Mouse (Mus musculus) myocyte (in vitro differentiated cells): ENCODE data around the gene Spryd3.

Source experiments
- CEBPB ChIP-seq: IDR thresholded peaks from 2 replicates; pipeline ENCODE4 v1.6.1; 2011; ENCODE audit warnings: mild to moderate bottlenecking, moderate library complexity; ENCODE audit not compliant: poor library complexity, insufficient read depth, severe bottlenecking
- E2F4 ChIP-seq: IDR thresholded peaks from one replicate; pipeline ENCODE4 v1.6.1; 2011; ENCODE audit warnings: mild to moderate bottlenecking, control low read depth, moderate library complexity; ENCODE audit not compliant: insufficient read depth
- MAX ChIP-seq: IDR thresholded peaks from one replicate; pipeline ENCODE4 v1.6.1; 2011; ENCODE audit warnings: low read depth, mild to moderate bottlenecking, control low read depth
- MYOD1 ChIP-seq, 3 experiments: IDR thresholded peaks; one replicate each; pipeline ENCODE4 v1.6.1; 2011; ENCODE audit warnings: control low read depth in 2 of 3, low read depth in 2 of 3, mild to moderate bottlenecking in 2 of 3, moderate library complexity in 1 of 3; ENCODE audit not compliant: insufficient read length in 2 of 3, control insufficient read depth in 1 of 3
- POLR2A ChIP-seq: IDR thresholded peaks from one replicate; pipeline ENCODE4 v1.6.1; 2011; ENCODE audit warnings: low read depth, mild to moderate bottlenecking, control low read depth, moderate library complexity; ENCODE audit not compliant: insufficient read length
- POLR2AphosphoS2 ChIP-seq: IDR thresholded peaks from one replicate; pipeline ENCODE4 v1.6.1; 2011; ENCODE audit warnings: low read depth, control low read depth; ENCODE audit not compliant: insufficient read length
- TCF12 ChIP-seq: IDR thresholded peaks from one replicate; pipeline ENCODE4 v1.6.1; 2011; ENCODE audit warnings: mild to moderate bottlenecking, control low read depth; ENCODE audit not compliant: poor library complexity, insufficient read depth, severe bottlenecking
- USF1 ChIP-seq: IDR thresholded peaks from one replicate; pipeline ENCODE4 v1.6.1; 2011; ENCODE audit warnings: low read depth, mild to moderate bottlenecking, control low read depth, moderate library complexity

DNA sequence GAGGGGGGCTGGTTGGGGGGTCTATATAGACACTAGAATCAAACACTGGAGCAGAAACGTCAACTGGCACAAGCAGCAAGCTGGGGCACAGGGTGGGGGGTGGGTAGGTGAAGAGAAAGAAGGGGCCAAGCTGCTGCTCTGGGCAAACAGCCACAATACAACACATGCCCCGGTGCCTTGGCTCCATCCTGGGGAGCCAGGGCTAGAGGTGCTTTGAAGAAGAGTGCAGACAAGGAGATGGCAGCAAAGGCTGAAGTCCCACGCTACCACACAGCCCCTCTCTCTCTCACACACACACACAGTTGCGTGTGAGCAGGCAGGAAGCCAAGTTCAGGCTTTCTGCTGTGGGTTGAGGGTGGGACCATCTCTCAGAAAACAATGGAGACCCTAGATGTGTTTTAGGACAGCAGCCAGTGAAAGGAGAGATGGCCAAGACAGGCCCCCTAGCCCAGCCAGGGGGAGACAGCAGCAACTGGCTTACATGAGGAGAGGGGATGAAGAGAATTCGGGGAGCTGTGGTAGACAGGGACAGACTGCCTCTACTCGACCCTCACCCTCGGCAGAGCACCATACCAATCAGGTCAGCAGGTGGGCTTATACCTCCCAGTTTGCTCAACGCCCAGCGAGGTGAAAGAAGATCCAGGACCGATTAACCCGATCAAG is 19.1 kb downstream of the Spryd3 start:
- TF ChIP-seq TCF12 = no peak
- no peak for TF ChIP-seq CEBPB
- TF ChIP-seq POLR2A = peak; percentile 61
- TF ChIP-seq POLR2AphosphoS2 = peak; percentile 97
- no peak for TF ChIP-seq E2F4
- TF ChIP-seq USF1 = no peak
- TF ChIP-seq MYOD1 (IDR thresholded peaks at IDR 0.05; ENCODE audit: control insufficient read depth in 1 of 3, insufficient read length in 2 of 3, low read depth in 2 of 3) = no peak
- no peak for TF ChIP-seq MAX
